Mouse (Mus musculus) spleen, embryonic (tissue): Measurements from ENCODE around the gene Synj1.

Experiments
- CTCF ChIA-PET: fragments of 350-600 bp; sonication (Branson Sonifier 250); formaldehyde crosslinking; loops from one replicate; lab custom pipeline; 2022; lab: Charles Lee

The Synj1 gene

GRCm38 (mm10) chr16:91010581-91011020 is 507 bp downstream of the Synj1 start:
- CTCF ChIA-PET = interaction anchor here (0.7 kb wide), 1 partner anchor 10 kb away, joined by 3 read pairs; no protein-coding TSS in a partner anchor

- CTCF ChIA-PET = interaction anchor here (0.6 to 0.7 kb wide), 2 partner anchors 9 to 361 kb away, joined by 3 to 7 read pairs; no protein-coding TSS in a partner anchor
Measured at GRCm38 (mm10) chr16:91009942-91010529, 1.1 kb downstream of the Synj1 start.

GRCm38 (mm10) chr16:91004915-91005538 is 6.1 kb downstream of the Synj1 start:
- CTCF ChIA-PET = no interaction called here

- CTCF ChIA-PET = interaction anchor here (0.7 kb wide), 1 partner anchor 9 kb away, joined by 3 read pairs; no protein-coding TSS in a partner anchor
Measured at GRCm38 (mm10) chr16:91001098-91001497, 10.0 kb downstream of the Synj1 start.

GRCm38 (mm10) chr16:90999827-91000226 is 11.3 kb downstream of the Synj1 start:
- CTCF ChIA-PET = no interaction called here

GRCm38 (mm10) chr16:90997822-90998221 is 13.3 kb downstream of the Synj1 start:
- CTCF ChIA-PET = no interaction called here

- CTCF ChIA-PET = no interaction called here
Measured at GRCm38 (mm10) chr16:90996327-90997243, 14.5 kb downstream of the Synj1 start.

GRCm38 (mm10) chr16:90995498-90995897 is 15.6 kb downstream of the Synj1 start:
- CTCF ChIA-PET = no interaction called here

- CTCF ChIA-PET = no interaction called here
Measured at GRCm38 (mm10) chr16:90995023-90995422, 16.1 kb downstream of the Synj1 start.

GRCm38 (mm10) chr16:90989162-90989561 is 21.9 kb downstream of the Synj1 start:
- CTCF ChIA-PET = no interaction called here

- CTCF ChIA-PET = no interaction called here
Measured at GRCm38 (mm10) chr16:90988665-90989064, 22.4 kb downstream of the Synj1 start.

GRCm38 (mm10) chr16:90988039-90988438 is 23.1 kb downstream of the Synj1 start:
- CTCF ChIA-PET = no interaction called here

- CTCF ChIA-PET = no interaction called here
Measured at GRCm38 (mm10) chr16:90971004-90971403, 40.1 kb downstream of the Synj1 start.

- CTCF ChIA-PET = interaction anchor here (0.6 kb wide), 1 partner anchor 207 kb away, joined by 11 read pairs; no protein-coding TSS in a partner anchor
Measured at GRCm38 (mm10) chr16:90966241-90966640, 44.9 kb downstream of the Synj1 start.

- CTCF ChIA-PET = interaction anchor here (0.6 kb wide), 1 partner anchor 48 kb away, joined by 3 read pairs; no protein-coding TSS in a partner anchor
Measured at GRCm38 (mm10) chr16:90964302-90964701, 46.8 kb downstream of the Synj1 start.

- CTCF ChIA-PET = interaction anchor here (0.6 to 0.7 kb wide), 2 partner anchors 48 to 1522 kb away, joined by 3 read pairs; partner anchors contain the start of gene Clic6
Measured at GRCm38 (mm10) chr16:90963866-90964265, 47.2 kb downstream of the Synj1 start.

- CTCF ChIA-PET = no interaction called here
Measured at GRCm38 (mm10) chr16:90963231-90963630, 47.9 kb downstream of the Synj1 start.

GRCm38 (mm10) chr16:90958301-90959085 is 52.6 kb downstream of the Synj1 start:
- CTCF ChIA-PET = no interaction called here

- CTCF ChIA-PET = no interaction called here
Measured at GRCm38 (mm10) chr16:90955494-90955893, 55.6 kb downstream of the Synj1 start.

- CTCF ChIA-PET = no interaction called here
Measured at GRCm38 (mm10) chr16:90953770-90954169, 57.3 kb downstream of the Synj1 start.

GRCm38 (mm10) chr16:90953147-90953546 is 58.0 kb downstream of the Synj1 start:
- CTCF ChIA-PET = no interaction called here
